Mouse (Mus musculus) adrenal gland, postnatal 36 days (tissue): ENCODE results near the gene Gorasp1. TPM values are rescaled to one million over a fixed set of nuclear protein-coding genes. Genes with fewer than 3 reads are reported as not detected.

Source experiments
- total RNA-seq, 2 experiments: library from RNA; stranded (reverse); gene quantifications; 2 replicates each; pipeline ENCODE4 v1.2.3; 2021

Gene Gorasp1
- total RNA-seq, 2 experiments from 2014 or later = 23.5 to 31.7 TPM

Other genes starting within 250 kb of the Gorasp1 start
- gene Scn10a, start 218.2 kb downstream of the Gorasp1 start, total RNA-seq = not detected
- under 1 TPM in 1 of 2 experiments, not detected in 1; 0.03 TPM for gene Scn11a, start 112.1 kb downstream of the Gorasp1 start, total RNA-seq
- 10 to 100 TPM; 49.1 to 53.8 TPM for gene Wdr48, start 42.7 kb downstream of the Gorasp1 start, total RNA-seq
- gene Ttc21a, start within 50 bp of the Gorasp1 start, total RNA-seq = under 1 TPM in 1 of 2 experiments, not detected in 1; 0.13 TPM
- gene Csrnp1, start 47.1 kb upstream of the Gorasp1 start, total RNA-seq = 10 to 100 TPM; 35.2 to 46.6 TPM
- under 1 TPM; 0.33 to 0.53 TPM for gene Xirp1, start 86.0 kb upstream of the Gorasp1 start, total RNA-seq
- 1 to 10 TPM; 3.4 to 6.8 TPM for gene Cx3cr1, start 132.3 kb upstream of the Gorasp1 start, total RNA-seq
- not detected for gene Ccr8, start 154.5 kb upstream of the Gorasp1 start, total RNA-seq
- gene Slc25a38, start 172.8 kb upstream of the Gorasp1 start, total RNA-seq = 10 to 100 TPM; 23.4 to 23.8 TPM
- 100 to 1,000 TPM; 746 to 780 TPM for gene Rpsa, start 190.1 kb upstream of the Gorasp1 start, total RNA-seq
- gene Mobp, start 212.1 kb upstream of the Gorasp1 start, total RNA-seq = under 1 TPM in 1 of 2 experiments, not detected in 1; 0.10 TPM